Mouse (Mus musculus) megakaryocyte, embryonic 14.5 days (primary cell): Measurements from ENCODE around the gene Matk.

Source experiments
- FLI1 ChIP-seq: IDR thresholded peaks from 2 replicates; pipeline ENCODE4 v1.6.1; 2012; ENCODE audit warnings: low read length, inconsistent platforms, mixed read lengths
- GATA1 ChIP-seq: IDR thresholded peaks from 3 replicates; pipeline ENCODE4 v1.6.1; 2012; ENCODE audit warnings: mixed read lengths, low read length, inconsistent platforms, borderline replicate concordance

- no peak for TF ChIP-seq GATA1
- no peak for TF ChIP-seq FLI1
Measured at GRCm38 (mm10) chr10:81254886-81255285, 2.2 kb downstream of the Matk start.
